Mouse (Mus musculus) hematopoietic stem cell, adult 5-6 weeks (primary cell): ENCODE results near the gene Hist1h1t. TPM values are rescaled to one million over a fixed set of nuclear protein-coding genes. Genes with fewer than 3 reads are reported as not detected.
"Not testable (repeated sequence)": the region's sequence is repeated elsewhere in the genome, so short reads cannot be mapped to it uniquely, and the experiment has no call there.

Experiments
- ATAC-seq, 2 experiments: fragments of 125-278 bp in 1 of 2; replicated peaks in 1 of 2; 2 replicates each; pipeline ENCODE4 v1.8.0; 2016 to 2017; ENCODE audit warnings: inconsistent platforms in 2 of 2, mild to moderate bottlenecking in 2 of 2, moderate number of reproducible peaks in 2 of 2, low read depth in 1 of 2, moderate TSS enrichment in 1 of 2; ENCODE audit not compliant: low FRiP score in 2 of 2, poor library complexity in 2 of 2, severe bottlenecking in 2 of 2, insufficient read depth in 1 of 2, low TSS enrichment in 1 of 2
- total RNA-seq: library from RNA; stranded (forward); fragments of 172-1452, 232-1000 nt; gene quantifications from 2 replicates; pipeline ENCODE4 v1.2.3, GENCODE M21; 2017

Gene Hist1h1t
- total RNA-seq, 1 experiment from 2014 or later = not detected

DNA sequence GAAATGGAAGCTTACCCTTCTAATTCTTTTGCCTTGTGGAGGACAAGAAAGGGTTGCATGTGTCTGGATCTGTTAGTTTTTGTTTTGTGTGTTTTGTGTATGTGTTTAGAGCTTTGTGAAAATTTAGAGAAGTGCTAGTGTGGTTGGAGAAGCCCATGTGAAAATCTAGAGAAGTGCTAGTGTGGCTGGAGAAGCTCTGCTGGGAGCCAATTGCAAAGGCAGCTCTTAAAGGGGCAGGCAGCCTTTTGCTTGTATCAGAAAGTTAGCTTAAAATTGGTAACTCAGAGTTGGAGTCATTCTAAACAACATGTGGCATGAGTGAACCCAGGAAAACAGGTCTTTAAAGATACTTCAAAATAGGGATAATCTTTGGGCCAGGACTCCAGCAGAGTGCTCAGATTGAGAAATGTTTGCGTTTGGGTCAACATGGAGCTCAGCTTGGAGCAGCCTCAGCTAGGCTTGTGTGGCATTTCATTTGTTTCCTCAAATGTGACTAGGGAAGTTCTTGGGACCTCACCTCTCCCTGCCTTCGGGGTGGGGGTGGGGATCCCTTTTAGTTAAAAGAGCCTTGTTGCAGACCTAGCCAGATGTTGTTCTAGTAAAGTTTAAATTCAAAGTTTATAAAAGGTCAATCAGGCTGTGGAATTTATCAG is 22.1 kb downstream of the Hist1h1t start:
- not testable (repeated sequence) for ATAC-seq

DNA sequence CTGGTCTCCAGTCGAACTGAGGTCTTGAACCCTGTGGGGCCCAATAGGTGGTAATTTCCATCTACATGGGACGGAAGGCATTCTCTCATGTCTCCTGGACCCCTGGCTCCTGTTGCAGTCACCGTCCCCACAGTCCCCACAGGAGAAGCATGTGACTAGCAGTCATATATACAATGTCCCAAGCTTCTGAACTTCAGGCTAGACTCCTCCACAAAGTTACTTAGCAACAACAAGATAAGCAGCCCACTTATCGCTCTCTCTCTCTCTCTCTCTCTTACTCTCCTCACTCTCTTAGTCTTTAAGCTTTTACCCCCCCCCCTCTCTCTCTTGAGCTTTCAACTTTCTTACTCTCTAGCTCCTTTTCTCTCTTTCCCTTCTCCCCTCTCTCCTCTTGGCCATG is 28.6 kb downstream of the Hist1h1t start:
- no peak for ATAC-seq

DNA sequence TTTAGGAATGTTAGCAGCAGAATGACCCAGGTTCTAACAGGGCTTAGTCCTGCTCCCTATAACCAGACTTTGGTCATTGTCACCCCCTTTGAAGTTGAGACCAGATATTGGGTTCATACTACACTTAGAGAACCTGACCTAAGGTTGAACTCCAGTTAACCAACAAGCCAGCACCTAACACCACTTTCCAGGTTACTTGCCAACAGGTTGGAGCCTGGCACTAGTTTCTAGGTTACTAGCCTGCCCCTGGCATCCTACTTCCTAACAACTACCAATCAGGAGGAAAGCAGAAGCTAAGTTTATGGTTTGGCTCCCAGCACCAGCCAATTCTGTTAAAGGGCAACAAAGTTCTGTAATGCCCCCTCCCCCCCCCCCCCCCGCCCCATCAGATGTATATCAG is 29.6 kb downstream of the Hist1h1t start:
- ATAC-seq = no peak

DNA sequence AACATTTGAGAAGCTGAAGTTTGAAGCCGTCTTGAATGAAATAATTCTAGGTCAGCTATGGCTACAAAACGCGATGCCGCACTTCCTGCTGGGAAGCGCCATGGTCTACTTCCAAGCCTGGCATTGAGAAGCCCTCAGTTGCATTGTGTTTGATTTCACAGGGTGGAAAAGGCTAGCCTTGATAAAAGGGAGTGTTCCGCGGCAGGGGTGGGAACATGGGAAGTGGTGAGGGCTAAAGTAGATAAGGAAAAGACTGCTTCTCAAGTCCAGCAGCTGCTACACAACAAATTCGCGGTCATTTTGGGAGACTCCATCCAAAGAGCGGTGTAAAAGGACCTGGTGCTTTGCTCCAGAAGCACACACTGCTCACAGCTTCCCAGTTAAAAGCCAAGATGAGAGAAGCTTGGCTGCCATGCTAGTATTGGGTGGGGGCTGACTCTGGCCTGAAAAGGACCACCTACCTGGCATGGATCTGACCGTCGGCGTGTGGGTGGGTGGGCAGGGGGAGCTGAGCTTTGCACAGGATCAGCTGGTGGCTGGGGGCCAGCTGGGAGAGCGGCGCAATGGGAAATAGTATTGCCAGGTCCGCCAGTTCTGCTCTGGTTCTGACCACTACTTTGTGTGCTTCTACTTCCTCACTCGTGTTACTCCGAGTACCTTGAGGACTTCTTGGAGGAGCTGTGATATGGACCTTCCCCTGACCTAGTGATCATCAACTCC is 33.0 kb downstream of the Hist1h1t start:
- 0 out of 4 replicates have a peak, but pooled peaks of 1 of the 2 experiments have one; percentile 16 for ATAC-seq

DNA sequence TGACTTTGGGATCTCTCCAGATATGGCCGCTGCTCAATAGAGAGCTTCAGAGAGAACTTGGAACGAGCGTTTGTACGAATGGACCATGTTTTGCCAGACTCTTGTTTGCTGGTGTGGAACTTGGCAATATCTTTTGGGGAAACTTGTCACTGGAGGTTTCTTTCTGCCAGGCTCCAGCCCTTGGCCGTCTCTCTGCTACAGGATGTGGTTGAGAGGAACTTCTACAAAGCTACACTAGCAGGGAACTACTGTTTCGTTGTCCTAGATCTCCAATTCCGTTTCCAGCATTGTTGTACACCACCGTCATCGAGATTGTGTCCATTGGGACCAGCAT is 33.5 kb downstream of the Hist1h1t start:
- ATAC-seq = peak; percentile 42 to 70; a peak in 3 of 4 replicates

DNA sequence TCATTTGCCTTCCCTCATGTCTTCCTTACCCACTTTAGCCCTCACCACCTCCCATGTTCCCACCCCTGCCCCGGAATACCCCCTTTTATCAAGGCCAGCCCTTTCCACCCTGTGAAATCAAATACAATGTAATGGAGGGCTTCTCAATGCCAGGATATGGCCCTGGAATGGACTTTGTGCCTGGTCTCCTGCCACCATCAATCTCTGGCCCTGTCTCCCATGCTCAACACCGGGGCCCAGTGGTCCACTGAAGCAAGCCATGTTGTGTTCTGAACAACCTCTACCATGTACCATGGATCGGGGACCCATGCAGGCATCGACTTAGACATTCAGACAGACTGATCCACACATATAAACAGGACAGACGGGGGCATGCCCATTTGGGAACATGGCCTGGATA is 34.1 kb downstream of the Hist1h1t start:
- no peak for ATAC-seq

DNA sequence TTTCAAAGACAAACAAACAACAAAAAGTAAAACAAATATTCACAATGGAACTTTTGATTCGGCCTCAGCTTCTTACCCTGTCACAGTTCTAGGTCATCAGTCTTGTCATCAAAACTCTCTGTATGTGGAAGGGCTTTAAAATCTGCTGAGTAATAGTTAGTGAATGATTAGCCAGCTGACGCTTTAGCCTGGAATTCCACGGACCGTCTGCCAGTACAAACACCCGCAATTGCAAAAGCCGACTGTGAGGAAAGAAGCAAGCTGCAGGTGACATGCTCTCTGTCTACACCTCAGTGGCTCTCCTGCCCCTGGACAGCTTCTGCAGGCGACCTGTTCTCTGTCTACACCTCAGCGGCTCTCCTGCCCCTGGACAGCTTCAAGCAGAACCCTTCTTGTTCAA is 34.9 kb downstream of the Hist1h1t start:
- ATAC-seq = no peak

DNA sequence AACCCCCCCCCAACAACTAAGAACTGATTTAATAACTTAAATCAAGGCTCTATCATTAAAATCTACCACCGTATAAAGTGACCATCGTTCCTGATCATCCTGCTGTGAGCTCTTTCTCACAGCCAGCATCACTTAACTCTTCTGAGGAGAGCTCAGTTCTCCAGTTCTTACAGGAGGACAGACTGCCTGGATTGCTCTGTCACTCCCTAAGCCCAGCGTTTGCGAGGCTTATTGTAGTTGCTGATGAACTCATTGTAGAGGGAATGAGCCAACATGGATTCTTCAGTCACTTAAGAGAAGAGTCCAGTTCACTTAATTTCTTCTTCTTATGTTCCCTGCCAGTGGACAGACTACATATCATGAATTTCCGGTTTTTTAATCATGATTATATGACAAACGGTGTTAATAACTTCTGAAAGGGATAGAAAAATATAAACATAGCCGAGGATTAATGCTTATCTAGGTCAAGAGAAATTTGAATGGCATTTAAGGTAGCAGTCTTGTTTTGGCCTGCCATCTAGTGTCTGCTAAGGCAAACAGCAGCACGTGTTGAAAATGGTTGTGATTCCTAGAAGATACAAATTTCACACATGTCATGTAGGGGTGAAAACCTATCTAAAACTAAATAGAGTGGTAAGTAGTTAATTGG is 36.7 kb downstream of the Hist1h1t start:
- peak; percentile 59 to 64; a peak in 2 of 4 replicates for ATAC-seq

DNA sequence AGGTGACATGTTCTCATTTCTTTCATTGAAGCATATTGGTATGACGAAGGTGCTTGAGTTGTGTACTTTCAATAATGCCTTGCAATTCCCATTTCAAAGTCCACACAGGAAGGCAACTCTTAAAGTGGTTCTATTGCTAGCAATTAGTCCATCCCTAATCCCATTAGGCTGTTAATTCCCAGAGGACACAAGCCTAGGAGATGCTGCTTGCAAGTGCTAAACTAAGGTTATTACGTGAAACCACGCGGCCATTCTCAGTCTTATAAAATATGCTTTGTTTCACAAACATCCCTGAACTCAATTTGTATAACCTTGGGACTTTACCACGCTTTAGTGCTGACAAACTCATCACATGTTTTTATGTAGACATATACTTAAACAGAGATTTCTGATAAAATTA is 41.5 kb downstream of the Hist1h1t start:
- ATAC-seq = no peak

DNA sequence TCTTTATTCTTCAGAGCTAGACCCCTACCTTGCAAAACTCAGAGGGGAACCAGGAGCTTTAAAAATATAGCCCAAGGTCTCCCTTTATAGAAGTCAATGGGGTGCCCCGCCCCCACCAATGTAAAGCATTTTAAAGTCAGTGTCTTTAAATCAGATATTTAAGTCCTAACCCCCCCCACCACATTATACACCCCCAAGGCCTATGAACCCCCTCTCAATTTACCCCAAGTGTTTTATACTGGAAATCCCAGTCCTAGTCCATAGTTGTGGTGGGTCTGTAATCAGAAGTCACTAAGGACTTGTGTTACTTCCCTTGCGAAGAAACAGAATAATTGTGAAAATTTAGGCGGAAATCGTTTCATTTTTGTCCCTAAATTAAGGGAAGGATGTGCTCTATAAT is 42.4 kb downstream of the Hist1h1t start:
- no peak for ATAC-seq

DNA sequence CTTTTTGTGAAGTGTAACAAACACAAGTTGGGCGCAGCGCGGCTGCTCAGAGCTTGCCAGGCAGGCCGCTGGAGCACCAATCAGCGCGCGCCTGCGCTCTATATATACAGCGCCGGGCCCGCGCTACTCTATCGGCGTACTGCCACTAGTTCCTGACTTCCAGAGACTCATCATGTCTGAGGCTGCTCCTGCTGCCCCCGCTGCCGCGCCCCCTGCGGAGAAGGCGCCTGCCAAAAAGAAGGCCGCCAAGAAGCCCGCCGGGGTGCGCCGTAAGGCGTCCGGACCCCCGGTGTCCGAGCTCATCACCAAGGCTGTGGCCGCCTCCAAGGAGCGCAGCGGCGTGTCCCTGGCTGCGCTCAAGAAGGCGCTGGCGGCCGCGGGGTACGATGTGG is 43.1 kb downstream of the Hist1h1t start, which contains the start of gene Hist1h1c:
Gene Hist1h1c (plus strand): TSS at position 132 of the 392 bp plus-strand sequence.
- peak; percentile 64 to 69 for ATAC-seq

DNA sequence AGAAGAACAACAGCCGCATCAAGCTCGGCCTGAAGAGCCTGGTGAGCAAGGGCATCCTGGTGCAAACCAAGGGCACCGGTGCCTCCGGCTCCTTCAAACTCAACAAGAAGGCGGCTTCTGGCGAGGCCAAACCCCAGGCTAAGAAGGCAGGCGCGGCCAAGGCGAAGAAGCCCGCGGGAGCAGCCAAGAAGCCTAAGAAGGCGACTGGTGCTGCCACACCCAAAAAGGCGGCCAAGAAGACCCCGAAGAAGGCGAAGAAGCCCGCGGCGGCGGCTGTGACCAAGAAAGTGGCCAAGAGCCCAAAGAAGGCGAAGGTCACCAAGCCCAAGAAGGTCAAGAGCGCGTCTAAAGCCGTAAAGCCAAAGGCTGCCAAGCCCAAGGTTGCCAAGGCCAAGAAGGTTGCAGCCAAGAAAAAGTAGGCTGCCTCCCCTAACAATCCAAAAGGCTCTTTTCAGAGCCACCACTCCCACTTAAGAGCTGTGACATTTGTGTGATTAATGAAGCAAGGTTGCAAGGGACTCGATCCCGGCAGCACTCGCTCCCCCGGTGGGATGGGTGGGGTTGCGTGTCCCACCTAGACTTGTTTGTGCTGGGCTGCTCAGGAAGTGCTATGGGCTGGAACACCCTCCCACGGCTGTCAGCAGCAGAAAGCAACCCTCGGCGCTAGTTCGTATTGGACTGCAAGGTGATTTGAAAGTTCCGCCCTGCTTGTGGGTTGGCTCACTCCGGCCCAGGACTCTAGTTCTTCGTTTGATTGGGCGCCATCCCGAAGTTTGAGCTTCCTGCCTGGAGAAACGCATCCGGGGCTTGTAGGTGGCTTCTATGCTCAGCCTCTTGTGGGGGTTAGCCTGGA is 43.7 kb downstream of the Hist1h1t start:
- ATAC-seq = peak; percentile 79 to 84

DNA sequence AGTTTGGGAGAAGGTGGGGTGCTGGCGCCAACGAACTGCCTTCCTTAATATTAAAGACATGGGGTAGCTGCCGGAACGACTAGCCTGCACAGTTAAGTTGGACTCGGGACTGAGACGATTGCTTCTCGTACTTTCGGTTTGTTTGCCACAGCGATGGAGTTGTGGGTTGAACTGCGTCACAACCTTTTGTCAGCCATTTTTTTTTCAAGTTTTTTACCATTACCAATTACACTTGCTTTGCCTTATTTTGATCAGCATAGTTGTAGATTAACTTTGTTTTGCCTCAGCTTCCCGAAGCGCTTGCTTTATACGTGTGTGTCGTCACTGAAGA is 44.3 kb downstream of the Hist1h1t start:
- ATAC-seq = peak; percentile 44 to 48

DNA sequence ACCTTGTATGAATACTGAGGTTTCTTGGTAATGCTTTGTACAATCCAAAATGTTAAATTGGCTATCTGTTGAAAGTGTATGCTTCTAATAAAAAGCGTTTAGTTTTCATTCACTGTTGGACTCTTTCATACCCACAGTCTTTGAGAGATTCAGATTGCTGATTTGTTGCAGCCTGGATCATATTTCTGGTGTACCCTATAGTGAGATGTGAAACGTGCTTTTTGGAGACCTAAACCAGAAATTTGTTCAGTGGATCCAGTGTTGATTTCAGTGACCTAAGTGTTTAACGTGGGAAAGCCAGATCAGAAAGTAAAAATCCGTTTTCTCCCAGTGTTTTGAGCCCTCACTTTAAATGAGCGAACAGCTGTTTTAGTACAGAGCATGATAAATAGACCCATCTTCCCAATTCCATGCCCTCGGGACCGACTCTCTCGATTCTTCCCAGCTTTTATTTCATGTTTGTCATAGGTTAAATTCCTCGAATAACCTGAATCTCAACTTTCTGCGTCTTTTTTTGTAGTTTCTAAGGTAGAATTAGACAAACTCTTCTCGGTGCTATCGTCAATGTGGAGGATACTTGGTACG is 44.7 kb downstream of the Hist1h1t start:
- ATAC-seq = no peak

DNA sequence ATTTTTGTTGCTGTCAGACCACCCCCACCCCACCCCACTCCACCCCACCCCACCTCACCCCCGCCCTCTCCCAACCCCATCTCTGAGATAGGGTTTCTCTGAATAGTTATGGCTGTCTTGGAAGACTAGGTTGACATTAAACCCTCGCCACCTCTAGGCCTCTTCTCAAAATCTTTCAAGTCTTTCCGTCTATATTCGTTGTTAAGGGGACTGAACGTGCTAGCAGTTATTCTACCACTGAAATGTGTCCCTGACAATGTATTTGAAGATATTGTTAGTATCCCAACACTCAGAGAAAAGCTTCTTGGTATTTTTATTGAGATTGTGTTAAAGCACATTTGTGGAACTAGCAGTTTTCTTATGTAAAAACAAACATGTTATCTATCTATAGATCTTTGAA is 45.3 kb downstream of the Hist1h1t start:
- no peak for ATAC-seq

DNA sequence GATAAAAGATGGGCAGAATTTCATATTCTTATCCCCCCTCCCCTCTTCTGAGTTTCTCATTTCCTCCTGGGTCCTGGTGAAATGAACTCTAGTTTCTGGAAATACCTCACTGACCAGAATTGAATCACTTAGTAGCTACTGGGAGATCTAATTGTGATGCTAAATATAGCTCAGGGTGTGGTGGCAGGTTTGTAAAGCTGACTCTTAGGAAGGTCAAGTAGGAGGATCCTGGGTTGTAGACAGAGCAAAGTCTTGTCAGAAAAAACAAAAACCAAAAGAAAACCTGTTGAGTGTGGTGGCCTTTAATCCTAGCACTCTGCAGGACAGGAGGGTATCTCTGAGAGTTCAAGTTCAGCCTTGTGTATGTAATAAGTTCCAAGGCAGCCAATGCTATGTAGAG is 46.4 kb downstream of the Hist1h1t start:
- ATAC-seq = no peak

DNA sequence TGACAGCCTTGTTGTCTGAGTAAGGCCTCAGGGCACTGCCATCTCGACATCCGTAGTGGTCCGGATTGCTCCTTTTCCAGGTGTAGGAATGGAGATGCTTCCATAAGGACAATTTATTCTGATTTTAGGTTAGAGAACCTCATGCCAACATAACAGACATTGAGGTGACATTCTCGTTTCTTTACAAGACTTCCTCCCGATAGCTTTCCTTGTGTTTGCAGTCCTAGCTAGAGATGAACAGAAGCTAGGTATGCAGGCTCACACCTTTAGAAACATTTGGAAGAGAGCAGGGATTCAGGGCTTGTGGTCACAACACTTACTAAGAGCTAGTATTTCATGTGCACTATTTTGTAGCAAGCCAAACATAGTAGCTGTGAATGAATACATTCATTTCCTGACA is 47.6 kb downstream of the Hist1h1t start:
- no peak for ATAC-seq
